Mouse (Mus musculus) kidney, postnatal 10 days (tissue): ENCODE measurements at regions not wholly inside any gene's neighbourhood (a gene's known extent, or its start where the extent isn't known, plus 50 kb on each side); places are given as distances from the start of the nearest gene placed in this dataset.
"Not testable (repeated sequence)": the region's sequence is repeated elsewhere in the genome, so short reads cannot be mapped to it uniquely, and the experiment has no call there.

Experiments used
- DNase-seq: peaks from one replicate; pipeline ENCODE4 v3.0.0; 2021; ENCODE audit warnings: mixed read lengths

- no peak for DNase-seq
These were observed 501.6 kb downstream of the Bnc2 start for GRCm38 (mm10) chr4:84173441-84173840.

GRCm38 (mm10) chr4:84176457-84176856, 498.6 kb downstream of the Bnc2 start:
- not testable (repeated sequence) for DNase-seq

GRCm38 (mm10) chr4:84177827-84178226, 497.2 kb downstream of the Bnc2 start:
- no peak for DNase-seq

GRCm38 (mm10) chr4:84184436-84184835, 490.6 kb downstream of the Bnc2 start:
- no peak for DNase-seq

- DNase-seq = no peak
These were observed 490.2 kb downstream of the Bnc2 start for GRCm38 (mm10) chr4:84184844-84185243.

- no peak for DNase-seq
These were observed 485.8 kb downstream of the Bnc2 start for GRCm38 (mm10) chr4:84189315-84189714.

- DNase-seq = no peak
These were observed 483.8 kb downstream of the Bnc2 start for GRCm38 (mm10) chr4:84191303-84191702.

GRCm38 (mm10) chr4:84192301-84192700, 482.8 kb downstream of the Bnc2 start:
- no peak for DNase-seq

GRCm38 (mm10) chr4:84196732-84197131, 478.3 kb downstream of the Bnc2 start:
- no peak for DNase-seq

GRCm38 (mm10) chr4:84198176-84198575, 476.9 kb downstream of the Bnc2 start:
- no peak for DNase-seq

GRCm38 (mm10) chr4:84199181-84199656, 475.9 kb downstream of the Bnc2 start:
- peak; percentile 67 for DNase-seq

- DNase-seq = no peak
These were observed 474.1 kb downstream of the Bnc2 start for GRCm38 (mm10) chr4:84201001-84201400.

- DNase-seq = no peak
These were observed 472.8 kb downstream of the Bnc2 start for GRCm38 (mm10) chr4:84202231-84202630.

GRCm38 (mm10) chr4:84203680-84204079, 471.4 kb downstream of the Bnc2 start:
- DNase-seq = no peak

- DNase-seq = peak; percentile 37
These were observed 470.3 kb downstream of the Bnc2 start for GRCm38 (mm10) chr4:84204777-84205176.

GRCm38 (mm10) chr4:84208175-84208574, 466.9 kb downstream of the Bnc2 start:
- DNase-seq = no peak

GRCm38 (mm10) chr4:84209538-84209937, 465.5 kb downstream of the Bnc2 start:
- DNase-seq = no peak

GRCm38 (mm10) chr4:84211311-84211875, 463.7 kb downstream of the Bnc2 start:
- DNase-seq = no peak

GRCm38 (mm10) chr4:84212004-84212403, 463.1 kb downstream of the Bnc2 start:
- DNase-seq = no peak

GRCm38 (mm10) chr4:84214523-84214922, 460.6 kb downstream of the Bnc2 start:
- no peak for DNase-seq

- no peak for DNase-seq
These were observed 456.1 kb downstream of the Bnc2 start for GRCm38 (mm10) chr4:84218961-84219360.

GRCm38 (mm10) chr4:84222057-84222717, 452.9 kb downstream of the Bnc2 start:
- no peak for DNase-seq

- DNase-seq = no peak
These were observed 452.2 kb downstream of the Bnc2 start for GRCm38 (mm10) chr4:84222805-84223335.

- no peak for DNase-seq
These were observed 450.5 kb downstream of the Bnc2 start for GRCm38 (mm10) chr4:84224556-84224955.
